Mouse (Mus musculus) liver, embryonic 16.5 days (tissue): ENCODE results near the gene Trpv2. TPM values are rescaled to one million over a fixed set of nuclear protein-coding genes. Genes with fewer than 3 reads are reported as not detected.

Experiments used
- ATAC-seq: fragments of 200-750 bp; cut with Nextera tagmentation; 2 replicates; pipeline ENCODE4 v1.8.0; 2017; ENCODE audit warnings: low read depth, mild to moderate bottlenecking, moderate number of reproducible peaks, moderate library complexity
- H3K27ac ChIP-seq: fragments of 300-500 bp; sonication (generic); 2 replicates; pipeline ENCODE4 v1.5.1; 2014; ENCODE audit warnings: mild to moderate bottlenecking, low read length
- H3K27me3 ChIP-seq: fragments of 300-500 bp; sonication (generic); 2 replicates; pipeline ENCODE4 v1.6.1; 2014; ENCODE audit warnings: low read depth, low read length, mixed read lengths; ENCODE audit not compliant: control insufficient read depth, insufficient read depth
- H3K36me3 ChIP-seq: fragments of 300-500 bp; sonication (generic); 2 replicates; pipeline ENCODE4 v1.6.1; 2014; ENCODE audit warnings: mild to moderate bottlenecking; ENCODE audit not compliant: control insufficient read depth, insufficient read depth
- H3K4me1 ChIP-seq: fragments of 300-500 bp; sonication (generic); 2 replicates; pipeline ENCODE4 v1.6.1; 2014; ENCODE audit warnings: low read depth, low read length, mixed read lengths; ENCODE audit not compliant: control insufficient read depth
- H3K4me2 ChIP-seq: fragments of 300-500 bp; sonication (generic); 2 replicates; pipeline ENCODE4 v1.6.1; 2014; ENCODE audit warnings: low read depth, low read length, mixed read lengths
- H3K4me3 ChIP-seq: fragments of 300-500 bp; sonication (generic); 2 replicates; pipeline ENCODE4 v1.5.1; 2014; ENCODE audit warnings: low read depth, mild to moderate bottlenecking, low read length
- H3K9ac ChIP-seq: fragments of 300-500 bp; sonication (generic); 2 replicates; pipeline ENCODE4 v1.6.1; 2014; ENCODE audit warnings: low read depth, low read length
- H3K9me3 ChIP-seq: fragments of 300-500 bp; sonication (generic); replicated peaks from 2 replicates; pipeline ENCODE4 v1.6.1; 2016; ENCODE audit warnings: low read length; ENCODE audit not compliant: control insufficient read depth
- WGBS: fragments of 180-500 bp; shearing (Covaris S2); extraction: QIAGEN DNeasy Blood & Tissue Kit; methylation state at CpG from one replicate; pipeline ENCODE4 v1.1.7; 2014; ENCODE audit not compliant: insufficient replicate concordance; 5-methylcytosine and 5-hydroxymethylcytosine counted together
- polyA plus RNA-seq: library from polyadenylated mRNA; unstranded; fragments of >200 nt; fragmentation: Nextera tagmentation; extraction: Ambion mirVana; gene quantifications from 2 replicates; pipeline ENCODE4 v1.2.1, GENCODE M21; 2015

Trpv2 gene
- polyA plus RNA-seq, 1 experiment from 2014 or later: 5.0 TPM

- H3K27ac ChIP-seq: peak overlapping the region; percentile 45
- peak overlapping the region; percentile 21 for H3K9ac ChIP-seq
- no peak for ATAC-seq
- H3K4me3 ChIP-seq: peak overlapping the region; percentile 88
- 26% methylated on average over 3 of the region's 3 CpGs for WGBS
- H3K4me2 ChIP-seq: peak overlapping the region; percentile 80
- H3K4me1 ChIP-seq: peaks cover 27% of the 10 kb centered on the region
- no peaks in the 10 kb centered on the region for H3K27me3 ChIP-seq
- no peaks in the 10 kb centered on the region for H3K9me3 ChIP-seq
- H3K36me3 ChIP-seq: peaks cover 37% of the 10 kb centered on the region
Measured at GRCm38 (mm10) chr11:62604886-62605618, 30.8 kb downstream of the Trpv2 start.

- peak overlapping the region; percentile 80; the same call in 1 of the 2 replicates for H3K4me2 ChIP-seq
Measured at GRCm38 (mm10) chr11:62605619-62606298, 31.5 kb downstream of the Trpv2 start.

GRCm38 (mm10) chr11:62606299-62607169 is 32.2 kb downstream of the Trpv2 start:
- no peak overlapping the region for H3K9ac ChIP-seq
- no peak overlapping the region for H3K4me2 ChIP-seq
- no peak overlapping the region for H3K4me3 ChIP-seq

More at GRCm38 (mm10) chr11:62605619-62606298, 31.5 kb downstream of the Trpv2 start:
- H3K4me3 ChIP-seq: peak overlapping the region; percentile 88
- no peaks in the 10 kb centered on the region for H3K27me3 ChIP-seq
- peak overlapping the region; percentile 21; the same call in 1 of the 2 replicates for H3K9ac ChIP-seq
- H3K36me3 ChIP-seq: peaks cover 37% of the 10 kb centered on the region
- WGBS: 47% methylated on average over 10 of the region's 10 CpGs
- peaks cover 27% of the 10 kb centered on the region for H3K4me1 ChIP-seq
- no peak for ATAC-seq
- no peak overlapping the region; the same call in 1 of the 2 replicates for H3K27ac ChIP-seq
- H3K9me3 ChIP-seq: no peaks in the 10 kb centered on the region

GRCm38 (mm10) chr11:62607170-62607951 is 33.1 kb downstream of the Trpv2 start:
- no peaks in the 10 kb centered on the region for H3K9me3 ChIP-seq
- no peak overlapping the region for H3K4me2 ChIP-seq
- peaks cover 22% of the 10 kb centered on the region for H3K4me1 ChIP-seq
- no peak for ATAC-seq
- H3K36me3 ChIP-seq: peaks cover 37% of the 10 kb centered on the region
- no peak overlapping the region for H3K9ac ChIP-seq
- no peak overlapping the region for H3K27ac ChIP-seq
- H3K27me3 ChIP-seq: no peaks in the 10 kb centered on the region
- no peak overlapping the region for H3K4me3 ChIP-seq
- WGBS: 68% methylated on average over 10 of the region's 10 CpGs

More at GRCm38 (mm10) chr11:62606299-62607169, 32.2 kb downstream of the Trpv2 start:
- no peaks in the 10 kb centered on the region for H3K9me3 ChIP-seq
- H3K36me3 ChIP-seq: peaks cover 37% of the 10 kb centered on the region
- no peaks in the 10 kb centered on the region for H3K27me3 ChIP-seq
- WGBS: 54% methylated on average over 10 of the region's 10 CpGs
- ATAC-seq: no peak
- peaks cover 27% of the 10 kb centered on the region for H3K4me1 ChIP-seq
- H3K27ac ChIP-seq: peak overlapping the region; percentile 16; the same call in 1 of the 2 replicates

GRCm38 (mm10) chr11:62607952-62608201 is 33.6 kb downstream of the Trpv2 start:
- WGBS: 88% methylated on average over 1 of the region's 1 CpGs
- no peaks in the 10 kb centered on the region for H3K27me3 ChIP-seq
- peaks cover 37% of the 10 kb centered on the region for H3K36me3 ChIP-seq
- no peak overlapping the region for H3K27ac ChIP-seq
- H3K4me1 ChIP-seq: peaks cover 22% of the 10 kb centered on the region
- no peak overlapping the region for H3K9ac ChIP-seq
- ATAC-seq: no peak
- no peak overlapping the region for H3K4me2 ChIP-seq
- H3K4me3 ChIP-seq: no peak overlapping the region
- no peaks in the 10 kb centered on the region for H3K9me3 ChIP-seq

DNA sequence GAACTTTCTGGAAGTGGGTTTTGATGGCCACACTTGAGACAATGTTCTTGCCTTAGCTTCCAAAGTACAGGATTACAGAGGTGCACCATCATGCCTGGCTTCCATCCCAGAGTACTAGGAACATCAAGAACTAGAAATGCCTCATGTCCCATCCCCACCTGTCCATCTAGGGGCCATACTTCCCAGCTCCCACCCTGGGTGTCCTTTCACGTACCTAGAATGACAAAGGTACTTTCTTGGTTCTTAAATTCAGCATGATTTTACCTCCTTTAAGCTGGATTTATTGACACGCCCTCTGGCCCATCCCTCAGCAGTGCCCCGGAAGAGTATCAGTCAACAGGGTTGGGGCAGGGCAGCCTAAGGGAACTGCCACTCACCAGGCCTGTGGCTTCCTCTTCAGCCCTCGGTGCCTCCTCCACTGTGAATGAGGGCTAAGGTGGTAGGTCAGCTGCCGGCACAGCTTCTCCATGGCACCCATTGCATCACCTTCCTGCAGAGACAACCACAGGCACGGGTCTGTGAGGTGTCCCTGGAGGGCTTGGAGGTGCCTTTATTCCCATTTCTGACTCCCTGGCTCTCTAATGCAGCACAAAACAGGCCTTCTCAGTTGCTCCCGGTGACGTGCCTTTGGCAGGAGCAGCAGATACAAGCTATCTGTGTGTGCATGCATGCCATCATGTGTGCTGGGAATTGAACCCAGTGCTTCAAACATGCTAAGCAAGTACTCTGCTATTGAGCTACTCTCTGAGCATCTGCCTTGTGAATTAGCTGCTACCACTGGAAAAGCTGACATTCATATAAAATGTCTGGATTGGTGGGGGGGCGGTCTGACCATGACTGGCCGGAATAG is 34.8 kb downstream of the Trpv2 start:
- H3K4me2 ChIP-seq: no peak overlapping the region
- no peaks in the 10 kb centered on the region for H3K9me3 ChIP-seq
- H3K27me3 ChIP-seq: no peaks in the 10 kb centered on the region
- H3K4me3 ChIP-seq: no peak overlapping the region
- peaks cover 19% of the 10 kb centered on the region for H3K4me1 ChIP-seq
- WGBS: 49% methylated on average over 10 of the region's 10 CpGs
- no peak overlapping the region for H3K27ac ChIP-seq
- ATAC-seq: 0 out of 2 replicates have a peak, but pooled peaks have one; percentile 14
- peaks cover 37% of the 10 kb centered on the region for H3K36me3 ChIP-seq
- no peak overlapping the region for H3K9ac ChIP-seq

GRCm38 (mm10) chr11:62610304-62610703 is 36.0 kb downstream of the Trpv2 start:
- peaks cover 25% of the 10 kb centered on the region for H3K36me3 ChIP-seq
- peaks cover 6% of the 10 kb centered on the region for H3K4me1 ChIP-seq
- H3K4me2 ChIP-seq: no peak overlapping the region
- ATAC-seq: no peak
- WGBS: 73% methylated on average over 6 of the region's 6 CpGs
- H3K9ac ChIP-seq: no peak overlapping the region
- no peaks in the 10 kb centered on the region for H3K9me3 ChIP-seq
- no peak overlapping the region for H3K27ac ChIP-seq
- H3K4me3 ChIP-seq: no peak overlapping the region
- no peaks in the 10 kb centered on the region for H3K27me3 ChIP-seq

GRCm38 (mm10) chr11:62612604-62613003 is 38.3 kb downstream of the Trpv2 start:
- no peak for ATAC-seq
- 77% methylated on average over 10 of the region's 10 CpGs for WGBS
- Histone ChIP-seq H3K9ac (no peak overlapping the region), H3K4me2 (no peak overlapping the region), H3K4me1 (no peaks in the 10 kb centered on the region; the same call in 1 of the 2 replicates), H3K36me3 (peaks cover 2% of the 10 kb centered on the region), H3K27ac (no peak overlapping the region), H3K27me3 (no peaks in the 10 kb centered on the region), H3K9me3 (no peaks in the 10 kb centered on the region), H3K4me3 (no peak overlapping the region)
